Mouse (Mus musculus) G1E (cell line): ENCODE data around the gene Garem2. TPM values are rescaled to one million over a fixed set of nuclear protein-coding genes. Genes with fewer than 3 reads are reported as not detected.
A peak's percentile ranks its signal among the peaks of the same experiment; 100 is the strongest.

Experiments
- ATAC-seq: 2 replicates; pipeline ENCODE4 v1.8.0; 2016; ENCODE audit warnings: mild to moderate bottlenecking; ENCODE audit not compliant: insufficient number of reproducible peaks, poor library complexity, low FRiP score, severe bottlenecking; ENCODE audit errors: extremely low read depth
- DNase-seq: peaks from one replicate; pipeline ENCODE4 v3.0.0; 2012; ENCODE audit warnings: low spot score
- H3K27me3 ChIP-seq: 2 replicates; pipeline ENCODE4 v1.6.1; 2012; ENCODE audit warnings: mild to moderate bottlenecking, low read length, inconsistent platforms; ENCODE audit not compliant: insufficient read depth
- H3K36me3 ChIP-seq: replicated peaks from 2 replicates; pipeline ENCODE3; 2012; ENCODE audit warnings: mild to moderate bottlenecking, inconsistent platforms
- H3K4me1 ChIP-seq: 2 replicates; pipeline ENCODE4 v1.6.1; 2012; ENCODE audit warnings: low read depth, low read length, inconsistent platforms, mixed read lengths; ENCODE audit not compliant: insufficient read depth
- H3K4me3 ChIP-seq: 2 replicates; pipeline ENCODE4 v1.5.1; 2012; ENCODE audit warnings: low read depth, mild to moderate bottlenecking, inconsistent platforms, low read length, moderate library complexity, mixed read lengths
- H3K9me3 ChIP-seq: replicated peaks from 2 replicates; pipeline ENCODE4 v1.6.1; 2012; ENCODE audit warnings: inconsistent platforms
- CTCF ChIP-seq: IDR thresholded peaks from 2 replicates; pipeline ENCODE4 v1.5.1; 2012; ENCODE audit warnings: low read depth, low read length, inconsistent platforms, mixed read lengths
- GATA1 ChIP-seq: IDR thresholded peaks from 2 replicates; pipeline ENCODE4 v1.6.1; 2012; ENCODE audit warnings: borderline replicate concordance, low read length, inconsistent platforms, mixed read lengths
- GATA2 ChIP-seq: IDR thresholded peaks from 2 replicates; pipeline ENCODE4 v1.6.1; 2012; ENCODE audit warnings: low read depth, low read length, inconsistent platforms, borderline replicate concordance
- POLR2AphosphoS5 ChIP-seq: IDR thresholded peaks from 2 replicates; pipeline ENCODE4 v1.6.1; 2012; ENCODE audit warnings: low read depth, low read length, inconsistent platforms; ENCODE audit not compliant: insufficient replicate concordance
- TAL1 ChIP-seq: conservative IDR thresholded peaks from 2 replicates; pipeline ENCODE4 v1.6.1; 2012; ENCODE audit warnings: low read depth, low read length, inconsistent platforms, mixed read lengths
- polyA plus RNA-seq: library from polyadenylated mRNA; stranded (reverse); fragments of >175 nt; gene quantifications from 2 replicates; pipeline ENCODE4 v1.2.3, GENCODE M21; 2012
- total RNA-seq, 2 experiments: library from RNA; stranded (forward) in 1 of 2; stranded (reverse) in 1 of 2; fragments of 200-1000 nt in 1 of 2; fragments of >200 nt in 1 of 2; fragmentation: Nextera tagmentation in 1 of 2; gene quantifications; 2 replicates each; pipeline ENCODE4 v1.2.3; 2014 to 2017

Garem2 gene
- total and polyA plus RNA-seq, 3 experiments, result under 0.01 TPM; not detected in 2

DNA sequence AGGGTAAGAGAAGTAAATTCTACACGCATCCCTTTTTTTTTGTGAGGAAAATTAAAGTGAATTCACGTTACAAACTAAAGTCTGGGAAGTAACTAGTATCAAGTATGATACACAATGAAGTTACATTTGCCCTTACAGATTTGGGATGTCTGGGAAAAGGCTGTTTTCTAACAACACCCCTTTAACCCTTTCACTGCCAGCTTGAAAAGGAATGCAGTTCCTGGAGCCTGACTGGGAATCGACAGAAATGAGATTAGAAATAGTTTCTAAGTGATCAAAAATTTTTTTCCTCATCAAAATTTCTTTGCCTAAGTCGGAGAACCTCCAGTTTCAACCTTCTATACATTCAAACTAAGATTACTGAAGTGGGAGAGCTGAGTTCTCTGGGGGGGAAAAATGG lies 49.1 kb downstream of the Garem2 start:
- TF ChIP-seq POLR2AphosphoS5, result no peak
- TF ChIP-seq GATA1, result no peak
- TF ChIP-seq GATA2, result no peak
- TF ChIP-seq CTCF, result no peak
- no peak for TF ChIP-seq TAL1
- DNase-seq, result no peak
- no peaks in the 10 kb centered on the region for H3K9me3 ChIP-seq
- ATAC-seq, result no peak
- H3K4me3 ChIP-seq, result peak overlapping the region; percentile 93
- peaks cover 27% of the 10 kb centered on the region for H3K36me3 ChIP-seq
- H3K4me1 ChIP-seq, result peaks cover 22% of the 10 kb centered on the region
- no peaks in the 10 kb centered on the region for H3K27me3 ChIP-seq

DNA sequence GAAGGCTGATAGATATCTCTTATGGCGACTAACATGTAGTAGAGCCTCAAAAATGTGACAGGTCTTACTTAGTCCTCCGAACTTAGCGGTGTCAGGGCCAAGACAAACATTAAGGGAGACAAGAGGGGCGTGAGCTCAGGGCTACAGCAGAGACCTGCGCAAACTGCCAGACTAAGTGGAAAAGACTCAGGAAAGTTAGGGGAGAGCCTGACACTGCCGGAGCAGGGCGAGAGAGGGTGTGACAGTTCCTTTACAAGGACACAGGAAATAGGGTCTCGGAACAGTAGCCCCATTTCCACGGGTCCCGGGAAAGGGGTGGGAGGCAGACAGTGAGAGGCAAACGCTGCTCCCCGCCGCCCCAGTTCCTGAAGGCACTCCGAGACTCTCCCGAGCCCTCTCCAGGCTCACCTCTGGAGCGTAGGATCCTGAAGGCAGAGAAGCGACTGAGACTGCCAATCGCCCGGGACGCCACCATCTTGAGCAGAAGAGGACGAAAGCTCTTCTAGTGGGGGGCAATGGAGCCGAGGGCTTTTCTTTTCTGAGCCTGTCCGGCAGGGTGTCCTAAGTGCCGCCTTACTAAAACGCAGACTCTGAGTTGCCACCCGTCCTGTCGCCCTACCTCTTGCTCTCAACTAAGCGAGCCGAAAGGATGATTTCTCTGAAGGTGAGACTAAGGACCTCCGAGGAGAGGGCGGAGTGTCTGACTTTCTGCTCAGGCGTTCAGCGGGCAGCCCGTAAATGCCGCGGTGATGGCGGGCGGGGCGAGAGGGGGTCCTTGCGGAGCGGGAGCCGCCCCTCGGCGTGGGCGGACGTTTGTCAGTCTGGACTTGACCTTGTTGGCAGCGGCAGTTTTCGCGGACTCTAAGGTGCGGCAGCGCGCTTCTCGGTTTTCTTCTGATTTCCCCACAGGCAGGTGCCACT lies 49.8 kb downstream of the Garem2 start, which contains the start of the genes Hadha and Hadhb:
Gene Hadha (minus strand): TSS at position 689 of the 921 bp plus-strand sequence.
Gene Hadhb (plus strand): TSS at position 775 of the 921 bp plus-strand sequence.
- H3K4me3 ChIP-seq, result peak within 1 kb of the TSS; percentile 93
- H3K36me3 ChIP-seq, result peaks cover 25% of the 10 kb centered on the region
- no peaks in the 10 kb centered on the region for H3K9me3 ChIP-seq
- TF ChIP-seq GATA2 (no peak), GATA1 (no peak), CTCF (no peak), TAL1 (no peak), POLR2AphosphoS5 (no peak)
- H3K27me3 ChIP-seq, result no peaks in the 10 kb centered on the region
- H3K4me1 ChIP-seq, result peaks cover 18% of the 10 kb centered on the region
- ATAC-seq, result peak; percentile 54
- peak; percentile 75 for DNase-seq

DNA sequence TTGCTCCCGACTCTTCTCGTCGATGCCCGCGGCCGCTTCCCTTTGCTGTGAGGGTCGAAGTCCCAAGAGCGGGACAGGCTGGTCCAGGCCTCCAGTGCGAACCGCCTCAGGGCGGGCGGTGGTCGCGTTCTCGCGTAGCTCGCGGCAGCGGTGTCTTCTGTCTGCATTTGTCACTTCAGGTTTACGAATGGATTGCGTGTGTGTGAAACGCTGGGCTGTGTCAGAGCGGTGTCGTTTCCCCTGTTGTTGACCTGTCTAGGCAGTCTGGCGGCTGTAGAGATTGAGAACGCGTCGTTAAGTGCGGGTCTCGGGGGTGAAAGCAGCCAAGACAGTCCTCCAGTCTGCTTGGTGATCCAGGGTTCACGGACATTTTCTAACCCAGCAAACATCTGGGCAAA lies 50.4 kb downstream of the Garem2 start:
- H3K4me3 ChIP-seq, result peak overlapping the region; percentile 93
- ATAC-seq, result 0 out of 2 replicates have a peak, but pooled peaks have one; percentile 32
- H3K36me3 ChIP-seq, result peaks cover 25% of the 10 kb centered on the region
- DNase-seq, result peak; percentile 12
- TF ChIP-seq GATA2 (no peak), TAL1 (no peak), CTCF (no peak), POLR2AphosphoS5 (no peak), GATA1 (no peak)
- peaks cover 21% of the 10 kb centered on the region for H3K4me1 ChIP-seq
- H3K9me3 ChIP-seq, result no peaks in the 10 kb centered on the region
- no peaks in the 10 kb centered on the region for H3K27me3 ChIP-seq

DNA sequence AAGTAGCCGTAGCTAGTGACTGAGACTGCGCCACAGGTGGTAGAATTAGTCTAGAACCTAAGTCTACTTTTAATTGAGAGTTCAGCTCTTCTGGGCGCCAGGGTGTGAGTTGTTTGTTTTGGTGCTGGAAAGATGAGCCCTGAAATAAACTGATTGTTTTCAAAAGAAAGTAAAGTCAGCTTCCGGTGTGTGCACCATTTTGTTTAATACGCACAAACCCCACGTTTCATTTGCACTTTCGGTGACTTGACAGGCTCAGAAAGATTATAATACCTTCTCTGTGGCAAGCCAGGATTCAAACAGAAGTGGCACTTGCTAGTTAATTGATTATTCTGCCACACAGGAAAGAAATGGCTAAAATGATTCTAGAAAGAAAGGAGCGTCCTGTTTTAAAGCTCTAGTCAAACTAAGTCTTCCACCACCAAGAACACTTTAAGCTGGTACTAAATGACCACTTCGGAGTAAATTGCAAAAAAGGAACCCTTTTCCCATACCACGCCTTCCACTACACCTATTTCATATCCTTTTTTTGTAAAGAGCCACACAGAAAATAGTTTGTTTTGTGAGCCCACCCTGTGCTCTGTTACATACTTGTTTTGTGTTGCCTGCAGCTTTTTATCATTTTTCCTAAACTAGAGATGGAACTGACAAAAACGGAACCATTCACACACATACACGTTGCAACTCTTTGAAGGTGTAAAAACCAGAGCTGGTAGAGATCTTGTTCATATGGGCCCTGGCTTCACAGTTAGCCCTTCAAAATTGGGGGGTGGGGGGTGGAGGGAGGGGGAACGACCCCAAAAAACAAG lies 51.1 kb downstream of the Garem2 start:
- Histone ChIP-seq H3K36me3 (peaks cover 31% of the 10 kb centered on the region), H3K4me3 (peak overlapping the region; percentile 93), H3K9me3 (no peaks in the 10 kb centered on the region), H3K4me1 (peaks cover 27% of the 10 kb centered on the region), H3K27me3 (no peaks in the 10 kb centered on the region)
- DNase-seq (no peak), ATAC-seq (no peak)
- TF ChIP-seq GATA2 (no peak), TAL1 (no peak), GATA1 (no peak), CTCF (no peak), POLR2AphosphoS5 (no peak)

DNA sequence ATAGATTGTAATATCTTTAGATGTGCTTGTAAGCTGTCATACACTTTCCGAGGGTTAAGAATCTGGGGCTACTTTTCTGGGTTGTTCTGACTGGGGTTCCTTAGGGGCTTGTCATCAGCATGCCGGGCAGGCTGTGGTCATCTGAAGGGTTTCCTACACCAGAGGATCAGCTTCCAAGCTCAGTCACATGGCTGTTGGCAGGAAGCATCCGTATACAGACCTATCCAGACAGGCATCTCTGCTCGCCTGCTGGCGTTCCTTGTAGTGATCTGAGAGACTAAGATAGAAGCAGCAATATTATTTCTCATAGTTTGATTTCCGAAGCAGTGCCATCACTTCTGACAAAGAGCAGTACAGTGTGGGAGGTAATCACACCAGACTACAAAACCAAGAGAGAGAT lies 54.6 kb downstream of the Garem2 start:
- H3K36me3 ChIP-seq, result peaks cover 47% of the 10 kb centered on the region
- H3K9me3 ChIP-seq, result no peaks in the 10 kb centered on the region
- no peak for ATAC-seq
- H3K4me1 ChIP-seq, result peaks cover 27% of the 10 kb centered on the region
- DNase-seq, result no peak
- H3K4me3 ChIP-seq, result no peak overlapping the region
- TF ChIP-seq POLR2AphosphoS5, result no peak
- no peak for TF ChIP-seq GATA1
- TF ChIP-seq GATA2, result no peak
- no peak for TF ChIP-seq CTCF
- TF ChIP-seq TAL1, result no peak
- H3K27me3 ChIP-seq, result no peaks in the 10 kb centered on the region
